Mouse (Mus musculus) inflammation-experienced regulatory T-cells, adult 6 months (primary cell): Measurements from ENCODE around the gene Gm27029. TPM values are rescaled to one million over a fixed set of nuclear protein-coding genes. Genes with fewer than 3 reads are reported as not detected.
"Not testable (repeated sequence)": the region's sequence is repeated elsewhere in the genome, so short reads cannot be mapped to it uniquely, and the experiment has no call there.

Experiments used
- ATAC-seq: one replicate; pipeline ENCODE4 v1.8.0; 2017
- polyA plus RNA-seq, 3 experiments: library from polyadenylated mRNA; unstranded; fragments of 100-300 nt; shearing (Covaris generic); gene quantifications; one replicate each; pipeline ENCODE4 v1.2.1; 2017

Gm27029 gene
- polyA plus RNA-seq, result 1 to 10 TPM in 1 of 3 experiments, under 1 TPM in 2; 0.46 to 1.3 (median 0.57) TPM

DNA sequence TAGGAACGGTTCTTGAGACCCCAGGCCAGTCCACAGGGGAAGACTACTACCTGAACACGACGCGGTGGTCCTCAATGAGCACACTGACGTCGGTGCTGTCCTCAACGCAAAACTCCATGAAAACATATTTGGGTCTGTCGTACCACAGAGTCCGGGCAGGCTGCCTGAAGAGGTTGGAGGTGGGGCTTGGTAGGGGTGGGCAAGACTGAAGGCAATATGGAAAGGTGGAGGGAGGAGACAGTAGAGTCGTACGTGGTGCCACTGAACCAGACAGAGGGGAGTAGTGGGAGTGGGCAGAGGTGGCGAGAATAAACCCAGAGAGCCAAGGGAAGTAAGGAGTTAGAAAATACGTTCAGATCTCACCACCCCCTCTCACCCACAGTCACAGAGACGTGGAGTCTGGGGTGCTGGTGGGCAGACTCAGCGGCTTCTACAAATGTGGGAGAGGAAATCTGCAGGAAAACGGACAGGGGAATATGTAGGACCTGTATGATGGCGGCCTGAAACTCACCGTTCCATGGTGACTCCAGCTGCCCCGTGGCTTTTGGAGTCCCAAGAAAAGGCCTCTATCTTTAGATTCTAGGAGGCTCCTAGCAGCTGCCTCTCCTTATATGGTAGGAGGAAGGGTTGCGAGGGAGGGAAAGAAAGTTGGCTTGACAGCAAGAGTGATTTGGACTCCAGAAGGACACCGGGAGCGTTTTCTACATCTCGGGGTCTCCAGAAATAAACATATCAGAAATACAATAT lies at the start of gene Gm27029:
Gm27029 (minus strand) TSS at position 692 of the 747 bp plus-strand sequence.
- ATAC-seq, result peak; percentile 3

DNA sequence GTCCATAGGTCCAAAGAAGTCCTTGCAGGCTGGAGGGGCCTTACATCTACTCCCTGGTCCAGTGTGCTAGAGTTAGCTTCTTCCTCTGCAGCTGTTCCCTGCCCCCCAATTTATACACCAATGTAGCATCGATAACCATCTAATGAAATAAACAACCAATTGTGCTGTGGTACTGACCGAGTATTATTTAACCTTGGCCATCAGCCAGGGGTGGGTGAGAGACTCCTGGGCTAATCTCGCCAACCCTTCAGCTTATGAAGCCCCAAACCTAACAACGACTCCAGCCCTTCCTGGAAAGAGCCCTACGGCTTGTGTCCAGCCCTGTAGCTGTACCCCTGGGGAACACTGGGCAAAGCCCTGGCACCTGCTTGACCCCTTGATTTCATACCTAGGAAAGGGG lies 49.7 kb upstream of the Gm27029 start:
- ATAC-seq, result no peak

DNA sequence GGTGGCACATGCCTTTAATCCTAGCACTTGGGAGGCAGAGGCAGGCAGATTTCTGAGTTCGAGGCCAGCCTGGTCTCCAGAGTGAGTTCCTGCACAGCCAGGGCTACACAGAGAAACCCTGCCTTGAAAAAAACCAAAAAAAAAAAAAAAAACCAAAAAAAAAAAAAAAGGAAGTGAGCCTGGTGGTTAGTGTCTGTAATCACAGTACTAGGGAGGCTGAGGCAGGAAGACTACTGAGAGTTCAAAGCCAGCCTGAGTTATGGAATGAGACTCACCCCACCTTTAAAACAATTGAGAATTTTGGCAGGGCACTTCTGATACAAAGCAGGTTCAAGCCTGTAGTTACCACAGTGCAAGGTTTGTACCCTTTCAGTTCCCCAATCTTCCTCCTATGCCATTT lies 49.1 kb upstream of the Gm27029 start:
- not testable (repeated sequence) for ATAC-seq

DNA sequence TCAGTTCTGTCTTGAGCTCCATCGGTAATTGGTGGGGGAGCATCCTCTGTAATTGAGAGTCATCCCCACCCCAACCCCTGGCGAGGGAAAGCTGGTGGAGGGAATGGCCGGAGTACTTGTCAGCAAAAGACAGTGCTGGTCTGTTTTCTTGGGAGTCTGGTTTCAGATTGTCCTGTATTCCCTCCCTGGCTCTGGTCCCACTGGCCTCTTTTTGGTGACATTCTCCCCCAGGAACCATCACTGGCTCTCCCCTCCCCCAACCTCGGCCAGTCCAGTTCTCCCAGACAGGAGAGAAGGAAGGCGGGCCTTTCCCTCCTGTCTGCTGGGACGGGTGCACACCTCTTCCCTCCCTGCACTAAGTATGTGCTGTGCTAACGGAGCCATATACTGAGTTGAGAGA lies 47.7 kb upstream of the Gm27029 start:
- no peak for ATAC-seq

DNA sequence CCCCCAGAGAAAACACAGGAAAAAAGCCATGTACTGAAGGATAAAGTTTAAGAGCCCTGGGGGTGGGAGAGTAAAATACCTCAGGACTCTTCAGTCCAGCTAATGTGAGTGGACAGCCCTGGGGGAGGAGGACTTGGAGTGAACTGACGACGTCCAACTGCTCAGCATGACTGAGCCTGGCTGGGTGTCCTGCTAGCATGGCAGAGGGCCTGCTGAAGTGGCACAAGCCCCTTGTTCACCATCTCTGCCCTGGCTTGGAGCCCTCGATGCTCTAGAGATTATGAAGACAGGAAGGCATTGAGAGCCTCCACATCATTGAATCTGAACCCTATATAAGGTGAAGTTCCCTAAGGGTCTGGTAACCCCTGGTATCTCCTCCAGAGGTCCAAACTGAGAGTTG lies 47.3 kb upstream of the Gm27029 start:
- ATAC-seq, result no peak

DNA sequence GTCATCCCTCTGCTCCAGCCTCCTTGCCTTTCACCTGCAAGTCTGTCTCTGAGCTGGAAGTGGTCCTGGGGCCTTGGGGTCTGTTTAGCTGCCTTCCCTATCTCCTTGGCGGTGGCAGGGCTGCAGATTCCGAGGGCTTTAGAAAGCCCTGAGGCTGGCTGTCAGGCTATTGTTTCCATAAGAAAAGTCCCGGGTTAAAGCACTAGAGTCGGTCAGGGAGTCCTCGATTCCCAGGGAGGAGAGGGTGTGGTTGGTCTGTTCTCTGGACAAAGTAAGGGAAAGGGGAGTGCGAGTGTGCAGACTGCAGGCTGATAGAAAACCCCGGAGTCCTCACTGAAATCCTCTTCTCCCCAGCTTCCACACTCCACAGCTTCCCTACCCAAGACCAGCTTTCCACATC lies 45.6 kb upstream of the Gm27029 start:
- ATAC-seq, result no peak

DNA sequence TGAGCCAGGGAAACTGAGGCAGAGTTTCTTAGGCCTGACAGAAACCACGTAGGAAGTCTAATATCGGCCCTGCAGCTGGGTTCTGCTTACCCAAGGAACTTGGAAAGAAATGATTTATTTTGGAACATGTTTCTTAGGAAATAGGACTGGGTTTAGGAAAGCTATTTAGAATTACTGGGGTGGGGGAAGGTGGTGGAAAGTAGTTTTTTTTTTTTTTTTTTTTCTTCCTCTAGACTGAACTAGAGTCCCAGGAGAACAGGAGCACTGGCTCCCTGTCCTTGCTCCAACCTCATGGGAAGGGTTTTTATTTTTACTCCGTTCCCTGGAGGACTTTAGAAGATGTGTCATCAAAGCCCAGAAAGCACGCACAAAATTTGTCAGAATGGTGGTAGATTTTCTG lies 44.6 kb upstream of the Gm27029 start:
- ATAC-seq, result no peak

DNA sequence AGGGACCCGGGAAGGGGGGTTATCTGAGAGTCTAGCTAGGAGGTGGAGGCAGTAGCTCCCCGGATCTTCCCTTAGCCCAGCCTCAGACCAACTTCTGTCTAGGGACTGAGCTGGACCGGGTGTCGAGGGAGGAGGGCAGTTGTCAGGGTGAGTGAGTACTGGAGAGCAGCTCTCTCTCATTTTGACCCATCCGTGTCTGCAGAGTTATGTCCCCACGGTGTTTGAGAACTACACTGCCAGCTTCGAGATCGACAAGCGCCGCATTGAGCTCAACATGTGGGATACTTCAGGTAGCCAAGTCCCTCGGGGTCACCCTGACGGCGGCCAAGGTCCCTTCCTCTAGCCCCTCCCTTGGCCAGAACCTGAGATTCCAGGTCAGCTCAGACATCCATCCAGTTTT lies 44.1 kb upstream of the Gm27029 start:
- ATAC-seq, result no peak

DNA sequence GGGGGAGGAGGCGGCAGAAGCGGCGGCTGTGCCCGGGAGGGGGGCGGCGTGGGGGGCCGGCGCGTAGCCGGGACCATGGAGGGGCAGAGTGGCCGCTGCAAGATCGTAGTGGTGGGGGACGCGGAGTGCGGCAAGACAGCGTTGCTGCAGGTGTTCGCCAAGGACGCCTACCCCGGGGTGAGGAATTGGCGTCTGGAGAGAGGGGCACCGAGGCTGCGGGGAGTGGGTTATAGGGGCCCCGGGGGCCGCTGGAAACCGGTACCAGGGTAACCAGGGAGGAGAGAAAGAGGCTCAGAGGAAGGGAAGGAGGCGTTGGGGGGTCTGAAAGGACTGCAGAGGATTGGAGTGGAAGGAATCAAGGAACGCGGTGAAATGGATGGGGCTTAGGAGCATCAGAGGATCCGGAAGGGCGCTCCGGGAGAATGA lies 43.7 kb upstream of the Gm27029 start:
- no peak for ATAC-seq

DNA sequence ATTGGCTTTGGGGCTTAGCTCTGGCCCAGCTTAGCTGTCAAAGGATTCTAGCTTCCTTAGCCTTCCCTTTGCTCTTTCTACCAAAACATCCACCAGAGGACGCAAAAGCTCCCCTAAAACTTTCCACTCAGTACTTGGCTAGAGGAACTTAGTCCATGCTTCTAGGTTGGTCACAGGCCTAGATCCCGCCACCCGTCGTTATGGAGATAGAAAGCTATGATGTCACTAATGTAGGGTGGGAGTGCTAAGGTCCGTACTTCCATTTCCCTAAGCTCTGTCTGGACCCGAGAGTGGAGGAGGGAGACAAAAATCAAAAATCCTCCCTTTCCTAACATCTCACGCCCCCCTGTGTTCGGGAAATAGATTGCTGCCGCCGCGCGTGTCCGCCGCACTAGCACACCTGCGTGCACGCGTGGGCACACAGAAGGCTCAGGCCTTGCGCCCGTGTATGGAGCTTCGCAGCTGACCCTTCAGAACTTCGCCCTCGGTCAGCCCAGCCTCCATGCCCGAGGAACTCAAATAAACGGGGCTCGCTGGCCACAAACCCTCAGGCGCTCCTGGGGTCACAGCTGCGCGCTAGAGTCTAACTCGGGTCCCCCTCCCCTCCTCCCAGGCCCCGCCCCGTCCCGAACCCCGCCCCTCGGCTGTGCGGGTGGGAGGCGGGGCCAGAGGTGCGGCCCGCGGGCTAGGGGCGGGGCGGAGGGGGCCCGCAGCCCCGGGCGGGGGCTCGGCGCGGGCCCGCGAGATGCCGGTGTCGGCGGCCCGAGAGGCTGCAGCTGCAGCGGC lies 43.1 kb upstream of the Gm27029 start:
- ATAC-seq, result peak; percentile 37

DNA sequence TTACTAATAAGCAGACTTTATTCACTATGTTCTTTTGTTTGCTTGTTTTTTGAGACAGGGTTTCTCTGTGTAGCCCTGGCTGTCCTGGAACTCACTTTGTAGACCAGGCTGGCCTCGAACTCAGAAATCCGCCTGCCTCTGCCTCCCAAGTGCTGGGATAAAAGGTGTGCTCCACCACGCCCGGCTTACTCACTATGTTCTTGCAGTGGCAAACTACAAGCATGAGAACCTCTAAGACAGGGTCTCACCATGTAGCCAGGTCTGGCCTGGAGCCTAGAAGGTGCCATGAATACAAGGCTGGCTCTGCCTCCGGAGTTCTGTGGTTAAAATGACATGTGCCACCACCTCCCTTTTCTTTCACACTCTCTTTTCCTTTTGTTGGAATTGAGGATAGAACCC lies 42.0 kb upstream of the Gm27029 start:
- ATAC-seq, result not testable (repeated sequence)

DNA sequence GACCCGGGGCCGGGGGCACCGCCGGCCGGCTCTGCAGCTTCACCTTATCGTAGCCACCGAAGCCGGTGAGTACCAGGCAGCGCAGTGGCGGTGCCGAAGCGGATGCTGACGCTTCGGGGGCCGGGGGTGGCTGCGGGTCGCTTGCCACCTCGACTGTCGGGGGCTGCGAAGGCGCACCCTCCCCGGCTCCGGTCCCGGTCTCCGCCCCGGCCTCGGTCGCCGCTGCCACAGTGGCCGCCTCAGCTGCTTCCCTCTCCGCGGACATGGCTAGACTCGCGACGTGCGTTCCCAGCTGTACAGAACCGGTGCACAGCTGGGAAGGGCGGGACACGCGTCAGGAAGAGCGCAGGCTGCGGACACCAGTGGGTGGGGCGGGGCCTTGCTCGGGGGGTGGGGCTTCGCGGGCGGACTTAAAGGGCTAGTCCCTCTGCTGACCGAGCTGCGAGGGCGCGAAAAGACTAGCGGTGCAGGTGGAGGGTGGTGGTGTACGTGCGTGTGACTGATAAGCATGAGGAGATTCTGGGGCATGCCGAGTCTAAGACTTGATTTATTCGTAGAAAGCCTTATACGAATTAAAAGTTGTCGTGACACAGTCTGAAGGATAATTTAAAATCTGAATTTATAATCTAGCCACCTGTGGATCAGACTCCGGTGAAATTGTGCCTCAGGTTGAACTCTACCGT lies 41.4 kb upstream of the Gm27029 start, which contains the start of gene Vat1:
Vat1 (minus strand) TSS at position 362 of the 683 bp plus-strand sequence.
- peak; percentile 34 for ATAC-seq

DNA sequence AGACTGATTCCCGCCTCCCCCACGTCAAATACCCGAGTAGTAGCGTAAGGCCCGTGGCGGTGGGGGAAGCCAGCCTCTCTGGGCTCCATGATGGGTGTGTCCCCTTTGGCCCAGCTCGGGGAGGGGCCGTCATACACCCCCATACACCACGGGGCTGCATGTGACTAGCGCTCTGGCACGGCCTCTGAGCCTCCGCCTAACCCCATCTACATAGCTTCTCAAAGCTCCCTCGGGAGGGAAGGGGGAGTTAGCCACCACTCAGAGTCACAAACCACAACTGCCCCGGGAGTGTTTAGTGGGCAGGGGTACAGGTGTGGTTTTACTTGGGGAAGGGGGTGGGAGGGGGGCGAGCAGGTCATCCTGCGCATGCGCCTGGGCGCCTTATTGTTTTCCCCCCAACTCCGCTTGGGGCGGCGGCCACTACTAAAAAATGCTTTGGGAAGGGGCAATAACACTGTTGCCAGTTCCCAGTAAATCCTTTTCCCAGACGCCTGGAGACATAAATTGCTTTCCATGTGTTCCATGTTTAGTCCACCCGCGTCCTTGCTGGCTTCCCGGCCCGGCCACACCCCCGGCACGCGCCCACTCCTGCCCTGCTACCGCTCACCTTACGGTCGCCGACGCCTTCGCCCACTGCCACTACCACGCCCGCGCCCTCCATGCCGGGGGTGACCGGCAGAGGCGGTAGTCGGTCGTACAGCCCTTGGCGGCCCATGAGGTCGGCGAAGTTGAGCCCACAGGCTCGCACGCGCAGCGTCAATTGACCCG lies 40.7 kb upstream of the Gm27029 start:
- peak; percentile 19 for ATAC-seq

DNA sequence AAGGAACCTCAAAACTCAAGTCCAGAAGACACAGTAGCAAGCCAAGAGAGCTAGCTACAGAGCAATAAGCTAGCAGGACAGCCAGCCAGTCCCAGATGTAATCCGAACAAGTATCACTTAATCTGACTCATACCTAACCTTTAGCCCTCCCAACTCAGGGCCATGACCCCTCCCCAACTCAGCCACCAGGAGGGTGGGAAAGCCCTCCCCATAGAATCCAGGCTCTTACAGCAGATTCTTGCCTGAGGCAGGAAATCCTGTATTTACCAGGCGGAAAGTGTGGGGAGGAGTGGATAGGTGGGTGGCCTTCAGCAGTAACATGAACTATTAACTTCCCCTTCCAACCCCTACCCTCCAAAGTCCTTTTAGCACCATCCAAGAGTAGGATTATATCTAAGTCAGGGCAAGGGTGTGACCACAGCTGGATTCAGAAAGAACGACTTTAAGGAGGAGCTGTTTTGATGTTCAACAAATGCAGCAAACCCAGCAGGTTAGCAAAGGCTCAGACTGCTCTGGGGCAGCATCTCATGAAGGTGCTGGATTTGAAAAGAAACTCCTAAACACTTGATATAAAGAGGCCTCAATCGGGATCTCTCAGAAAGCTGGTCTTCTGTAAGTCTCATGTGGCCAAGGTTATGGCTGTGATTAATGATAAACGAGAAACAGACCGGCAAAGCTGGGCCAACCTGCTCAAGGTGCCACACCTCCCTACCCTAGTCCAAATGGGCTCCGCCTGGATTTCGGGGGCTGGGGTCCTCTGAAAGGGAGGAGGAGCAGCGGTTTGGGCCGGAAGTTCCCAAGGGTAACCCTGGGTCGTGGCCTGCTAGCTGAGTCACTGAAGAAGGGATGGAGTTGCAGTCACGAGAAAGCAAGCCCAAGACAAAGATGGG lies 39.9 kb upstream of the Gm27029 start, which contains the start of gene Rnd2:
Rnd2 (plus strand) TSS at position 789 of the 890 bp plus-strand sequence.
- no peak for ATAC-seq

DNA sequence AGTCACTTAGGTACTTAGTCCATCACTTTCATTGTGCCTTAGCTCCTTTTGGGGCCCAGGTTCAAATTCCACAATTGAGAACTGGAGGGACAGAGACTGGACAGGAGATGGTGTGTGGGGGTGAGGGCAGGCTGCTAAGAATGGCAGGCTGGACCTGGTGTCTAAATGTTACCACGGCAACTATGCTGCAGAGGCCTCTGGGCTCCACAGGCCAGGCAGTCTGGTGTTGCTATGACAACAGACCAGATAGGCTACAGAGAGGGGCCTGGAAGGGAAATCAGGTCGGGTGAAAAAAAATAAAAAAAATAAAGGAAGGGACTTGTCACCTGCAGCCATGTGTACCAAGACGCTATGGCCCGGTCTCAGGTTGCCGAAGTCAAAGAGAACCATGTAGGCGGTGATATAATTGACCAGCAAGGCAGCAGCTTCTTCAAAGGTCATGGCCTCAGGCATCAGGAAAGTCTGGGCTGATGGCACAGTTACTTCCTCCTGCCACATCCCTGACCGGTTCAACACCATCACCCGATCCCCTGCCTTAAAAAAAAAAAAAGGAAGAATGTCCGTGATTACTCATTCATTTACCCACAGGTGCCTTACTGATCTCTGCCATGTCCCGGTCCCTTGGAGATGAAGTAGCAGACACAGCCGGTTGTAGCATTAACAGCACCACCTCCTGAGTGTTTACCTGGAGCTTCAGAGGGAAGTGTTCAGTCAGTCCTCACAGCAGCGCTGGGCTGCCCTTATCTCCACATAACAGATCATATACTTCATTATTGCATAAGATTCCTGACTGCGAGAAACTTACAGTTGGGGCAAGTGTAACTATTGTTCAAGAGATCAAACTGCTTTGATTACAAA lies 38.2 kb upstream of the Gm27029 start:
- no peak for ATAC-seq

DNA sequence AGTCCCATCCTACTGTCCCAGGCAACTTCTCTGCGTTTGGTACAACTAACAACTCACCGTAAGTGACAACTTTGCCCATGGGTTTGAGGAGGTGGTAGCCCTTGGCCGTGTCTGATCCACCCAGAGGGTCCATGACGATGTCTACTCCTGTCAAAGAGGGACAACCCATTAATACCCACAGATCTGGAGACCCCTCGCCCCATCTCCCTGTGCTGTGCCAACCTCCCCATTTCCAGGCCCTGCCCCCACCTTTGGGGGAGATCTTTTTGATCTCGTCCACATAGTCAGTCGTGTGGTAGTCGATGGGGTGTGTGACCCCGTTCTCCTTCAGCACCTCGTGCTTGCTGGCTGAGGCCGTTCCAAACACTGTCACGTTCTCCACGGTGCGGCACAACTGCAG lies 37.5 kb upstream of the Gm27029 start:
- ATAC-seq, result no peak

DNA sequence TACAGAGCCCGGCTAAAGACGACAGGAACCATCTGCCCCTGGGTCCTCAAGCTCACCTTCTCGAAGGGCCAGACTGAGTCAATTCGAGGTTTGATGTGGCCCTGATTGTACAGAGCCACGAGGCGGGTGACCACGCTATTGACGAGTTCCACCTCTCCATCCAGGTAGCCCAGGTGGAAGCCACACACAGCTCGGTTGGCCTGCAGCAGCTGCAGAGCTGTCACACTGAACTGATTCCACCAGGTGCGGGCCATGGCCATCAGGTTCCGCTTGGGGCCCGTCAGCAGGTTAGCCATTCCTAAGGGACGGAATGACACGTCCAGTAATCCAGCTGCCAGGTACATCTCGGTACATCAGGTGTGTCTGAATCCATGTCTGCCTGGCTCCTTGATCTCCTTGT lies 35.7 kb upstream of the Gm27029 start:
- ATAC-seq, result no peak

DNA sequence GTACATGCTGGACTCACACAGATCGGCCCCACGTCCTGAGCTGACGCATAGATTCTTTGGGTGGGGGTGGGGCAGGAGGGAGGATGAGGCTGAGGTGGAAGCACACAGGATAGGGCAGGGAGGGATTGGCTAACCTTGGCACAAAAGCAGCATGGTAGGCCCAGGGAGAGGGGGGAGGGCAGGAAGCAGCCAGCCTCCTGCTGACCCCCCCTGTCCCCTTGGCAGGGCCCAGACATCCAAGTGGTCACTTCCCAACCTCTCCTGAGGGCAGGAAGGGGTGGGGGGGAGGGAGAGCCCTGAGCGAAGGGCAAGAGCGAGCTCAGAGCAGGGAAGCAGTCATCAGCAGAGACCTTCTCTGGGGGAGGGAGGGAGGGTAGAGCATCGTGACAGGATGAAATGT lies 35.1 kb upstream of the Gm27029 start:
- ATAC-seq, result no peak

DNA sequence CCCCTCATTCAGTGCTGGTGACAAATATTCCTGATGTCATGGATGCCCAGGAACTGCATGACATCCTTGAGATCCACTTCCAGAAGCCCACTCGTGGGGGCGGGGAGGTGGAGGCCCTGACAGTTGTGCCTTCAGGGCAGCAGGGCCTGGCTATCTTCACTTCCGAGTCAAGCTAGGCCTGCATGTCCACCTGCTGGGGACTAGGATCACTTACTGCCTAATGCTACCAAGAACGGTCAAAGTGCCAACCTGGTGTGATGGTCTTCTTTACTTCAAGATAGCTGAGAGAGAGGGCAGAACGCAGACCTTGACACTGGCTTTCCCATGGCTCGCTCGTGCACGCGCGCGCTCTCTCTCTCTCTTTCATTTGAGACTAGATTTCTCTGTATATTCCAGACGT lies 33.6 kb upstream of the Gm27029 start:
- no peak for ATAC-seq

DNA sequence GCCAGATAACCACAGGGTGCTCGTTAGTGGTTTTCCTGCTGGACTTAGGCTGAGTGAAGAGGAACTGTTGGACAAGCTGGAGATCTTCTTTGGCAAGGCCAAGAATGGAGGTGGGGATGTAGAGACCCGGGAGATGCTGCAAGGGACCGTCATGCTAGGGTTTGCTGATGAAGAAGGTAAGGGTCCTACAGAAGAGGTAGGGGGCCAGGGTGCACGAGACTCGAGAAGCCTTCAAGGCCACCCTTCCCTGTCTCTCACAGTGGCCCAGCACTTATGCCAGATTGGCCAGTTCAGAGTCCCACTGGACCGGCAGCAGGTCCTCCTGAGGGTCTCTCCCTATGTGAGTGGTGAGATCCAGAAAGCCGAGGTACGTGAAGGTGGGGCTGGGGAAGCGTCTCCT lies 33.0 kb upstream of the Gm27029 start:
- ATAC-seq, result no peak
